ENCODE assay signal across 10 mouse cellular contexts in the genomic region with DNA sequence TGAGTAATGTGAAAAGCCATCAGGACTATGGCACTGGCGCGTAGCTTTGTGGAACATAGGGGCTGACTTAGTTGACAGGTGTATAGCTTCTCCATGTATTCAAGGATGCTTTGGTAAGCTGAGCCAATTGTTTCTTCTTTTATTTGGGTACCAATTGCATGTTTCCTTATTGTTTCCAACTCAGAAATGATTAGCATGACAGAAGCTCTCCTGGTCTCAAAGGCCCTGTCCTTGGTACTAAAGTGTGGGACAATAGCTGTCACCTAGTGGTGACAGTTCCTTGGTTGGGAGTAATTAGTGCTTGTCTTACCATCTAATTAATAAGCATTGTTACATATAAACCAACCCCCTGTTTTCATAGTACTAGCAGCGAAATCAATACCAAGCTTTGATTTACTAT.
"Had no signal": no experiment of that assay in that cellular context is flagged by ENCODE, and none has a peak within 500 bp of the region (broad histone marks: within the 10 kb centered on the region; RNA-seq: fewer than 3 reads in every experiment).

No protein-coding gene starts in this region.

- H3K27ac ChIP-seq: left cerebral cortex, adult 2 months; limb, embryonic 15.5 days; liver, embryonic 12.5 days; midbrain, embryonic 15.5 days; stomach, postnatal 0 days had no signal

- H3K36me3 ChIP-seq: limb, embryonic 15.5 days; liver, embryonic 12.5 days; midbrain, embryonic 15.5 days had no signal

- H3K4me2 ChIP-seq: limb, embryonic 15.5 days; liver, embryonic 12.5 days; lung, embryonic 14.5 days; midbrain, embryonic 15.5 days had no signal

- H3K4me3 ChIP-seq: left cerebral cortex, adult 2 months; limb, embryonic 15.5 days; liver, embryonic 12.5 days; midbrain, embryonic 15.5 days had no signal

- H3K9ac ChIP-seq: limb, embryonic 15.5 days; liver, embryonic 12.5 days; lung, embryonic 14.5 days; midbrain, embryonic 15.5 days had no signal

- H3K27me3 ChIP-seq: limb, embryonic 15.5 days; liver, embryonic 12.5 days; midbrain, embryonic 15.5 days had no signal

- H3K4me1 ChIP-seq: limb, embryonic 15.5 days; liver, embryonic 12.5 days had no signal

- DNase-seq: kidney, postnatal 25 days; lung, embryonic 14.5 days; lung, postnatal 10 days; lung, postnatal 4 days; thymus, postnatal 4 days had no signal

- ATAC-seq: liver, embryonic 12.5 days had no signal

- H3K9me3 ChIP-seq: limb, embryonic 15.5 days; liver, embryonic 12.5 days; midbrain, embryonic 15.5 days had no signal
